Mouse (Mus musculus): ENCODE data around the gene Mtor. TPM values are rescaled to one million over a fixed set of nuclear protein-coding genes. Genes with fewer than 3 reads are reported as not detected.

The Mtor gene
- polyA plus RNA-seq, 2 experiments: 18.0 to 18.5 TPM

DNA sequence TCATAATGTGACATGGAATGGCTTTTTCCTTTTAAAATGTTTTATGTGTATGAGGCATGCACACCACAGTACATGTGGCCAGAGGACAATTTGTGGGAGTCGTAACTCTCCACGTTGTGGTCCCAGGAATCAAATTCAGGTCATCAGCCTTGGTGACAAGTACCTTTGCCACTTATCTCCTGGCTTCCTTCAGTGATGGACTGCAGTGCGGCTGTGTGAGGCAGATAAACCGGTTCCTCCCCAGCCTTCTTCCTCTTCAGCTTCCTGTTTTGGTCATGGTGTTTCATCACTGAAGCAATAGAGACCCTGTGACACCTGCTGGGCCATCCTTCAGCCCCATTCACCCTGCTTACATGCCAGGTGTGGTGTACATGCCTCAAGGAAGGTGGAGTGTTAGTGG lies 134.8 kb downstream of the Mtor start:
- Histone ChIP-seq H3K27me3 (ENCODE audit: control insufficient read depth, insufficient read depth, low read length) (no peaks in the 10 kb centered on the region), H3K9ac (ENCODE audit: low read depth, low read length, severe bottlenecking) (no peak overlapping the region), H3K4me3 (replicated peaks; ENCODE audit: low read length) (no peak overlapping the region), H3K4me2 (replicated peaks; ENCODE audit: low read depth, low read length, severe bottlenecking) (no peak overlapping the region), H3K36me3 (ENCODE audit: control insufficient read depth, insufficient read depth, low read length) (peaks cover 52% of the 10 kb centered on the region), H3K4me1 (ENCODE audit: control insufficient read depth, insufficient read depth, low read length) (no peaks in the 10 kb centered on the region), H3K27ac (replicated peaks; ENCODE audit: low read depth, low read length) (no peak overlapping the region), H3K9me3 (ENCODE audit: control insufficient read depth, low read length) (no peaks in the 10 kb centered on the region)
- no peak for TF ChIP-seq POLR2A (IDR thresholded peaks at IDR 0.05; ENCODE audit: borderline replicate concordance, extremely low read depth, insufficient read depth, insufficient read length)
- WGBS: 70% methylated on average over 4 of the region's 4 CpGs
- DNase-seq (ENCODE audit: low spot score) (no peak), ATAC-seq (ENCODE audit: low FRiP score, low read depth) (no peak)

DNA sequence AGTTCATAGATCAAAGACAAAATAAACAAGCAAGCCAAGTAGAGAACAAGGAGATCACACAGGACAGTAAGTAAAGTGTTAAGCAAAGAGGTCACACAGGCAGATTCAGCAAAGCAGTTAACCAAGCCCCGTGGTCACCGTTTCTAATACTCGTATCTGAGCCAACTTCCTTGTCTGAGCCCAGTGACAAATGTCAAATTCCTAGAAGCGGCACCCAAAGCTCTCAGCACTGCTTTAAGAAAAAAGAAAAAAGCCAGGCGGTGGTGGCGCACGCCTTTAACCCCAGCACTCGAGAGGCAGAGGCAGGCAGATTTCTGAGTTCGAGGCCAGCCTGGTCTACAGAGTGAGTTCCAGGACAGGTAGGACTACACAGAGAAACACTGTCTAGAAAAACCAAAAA lies 138.2 kb downstream of the Mtor start:
- H3K4me3 ChIP-seq (replicated peaks; ENCODE audit: low read length): no peak overlapping the region
- no peaks in the 10 kb centered on the region for H3K27me3 ChIP-seq (ENCODE audit: control insufficient read depth, insufficient read depth, low read length)
- H3K36me3 ChIP-seq (ENCODE audit: control insufficient read depth, insufficient read depth, low read length): peaks cover 18% of the 10 kb centered on the region
- WGBS: 85% methylated on average over 9 of the region's 9 CpGs
- no peak overlapping the region for H3K27ac ChIP-seq (replicated peaks; ENCODE audit: low read depth, low read length)
- ATAC-seq (ENCODE audit: low FRiP score, low read depth) (no peak), DNase-seq (ENCODE audit: low spot score) (no peak)
- no peak for TF ChIP-seq POLR2A (IDR thresholded peaks at IDR 0.05; ENCODE audit: borderline replicate concordance, extremely low read depth, insufficient read depth, insufficient read length)
- H3K4me1 ChIP-seq (ENCODE audit: control insufficient read depth, insufficient read depth, low read length): no peaks in the 10 kb centered on the region
- H3K9me3 ChIP-seq (ENCODE audit: control insufficient read depth, low read length): no peaks in the 10 kb centered on the region
- no peak overlapping the region for H3K9ac ChIP-seq (ENCODE audit: low read depth, low read length, severe bottlenecking)
- H3K4me2 ChIP-seq (replicated peaks; ENCODE audit: low read depth, low read length, severe bottlenecking): no peak overlapping the region

DNA sequence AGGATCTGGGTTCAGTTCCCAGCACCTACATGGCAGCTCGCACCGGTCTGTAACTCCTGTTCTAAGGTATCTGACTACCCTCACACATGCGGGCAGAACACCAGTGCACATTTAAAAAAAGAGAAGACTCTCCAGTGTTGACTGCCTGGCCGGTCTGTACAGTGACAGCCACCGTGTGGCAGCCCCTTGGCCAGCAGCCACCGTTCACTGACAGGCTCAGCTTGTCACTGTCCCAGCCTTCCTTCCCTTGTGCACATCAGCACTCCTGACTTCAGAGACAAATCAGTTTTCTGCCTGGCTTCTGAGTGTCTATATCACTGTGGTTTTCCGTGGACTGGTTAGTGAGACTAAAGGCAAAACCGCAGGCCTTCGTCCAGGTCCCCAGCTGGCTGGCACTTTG lies 140.4 kb downstream of the Mtor start:
- 80% methylated on average over 9 of the region's 9 CpGs for WGBS
- Histone ChIP-seq H3K4me2 (replicated peaks; ENCODE audit: low read depth, low read length, severe bottlenecking) (no peak overlapping the region), H3K9ac (ENCODE audit: low read depth, low read length, severe bottlenecking) (no peak overlapping the region), H3K9me3 (ENCODE audit: control insufficient read depth, low read length) (no peaks in the 10 kb centered on the region), H3K27me3 (ENCODE audit: control insufficient read depth, insufficient read depth, low read length) (no peaks in the 10 kb centered on the region), H3K4me3 (replicated peaks; ENCODE audit: low read length) (no peak overlapping the region), H3K27ac (replicated peaks; ENCODE audit: low read depth, low read length) (no peak overlapping the region), H3K36me3 (ENCODE audit: control insufficient read depth, insufficient read depth, low read length) (peaks cover 7% of the 10 kb centered on the region), H3K4me1 (ENCODE audit: control insufficient read depth, insufficient read depth, low read length) (peaks cover 5% of the 10 kb centered on the region)
- no peak for DNase-seq (ENCODE audit: low spot score)
- TF ChIP-seq POLR2A (IDR thresholded peaks at IDR 0.05; ENCODE audit: borderline replicate concordance, extremely low read depth, insufficient read depth, insufficient read length): no peak
- no peak for ATAC-seq (ENCODE audit: low FRiP score, low read depth)

DNA sequence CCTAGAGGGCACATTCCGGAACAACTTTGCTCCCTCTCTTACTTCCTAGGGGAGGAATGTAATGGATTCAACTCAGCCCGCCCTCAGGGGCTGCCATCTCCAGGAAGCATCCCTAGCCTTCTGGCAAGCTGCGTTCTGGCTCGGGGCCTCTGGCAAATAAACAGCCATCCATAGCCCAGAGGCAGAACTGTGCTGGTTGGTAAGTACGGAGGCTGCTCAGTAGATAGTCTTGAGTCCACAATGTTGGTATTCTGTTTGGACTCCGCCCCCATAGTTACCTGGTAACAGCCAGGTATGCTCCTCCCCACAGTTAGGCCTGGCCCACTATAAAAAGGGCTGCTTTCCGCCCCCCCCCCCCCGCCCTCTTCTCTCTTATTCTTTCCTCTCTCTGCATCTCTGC lies 141.2 kb downstream of the Mtor start:
- H3K4me3 ChIP-seq (replicated peaks; ENCODE audit: low read length): no peak overlapping the region
- H3K9ac ChIP-seq (ENCODE audit: low read depth, low read length, severe bottlenecking): no peak overlapping the region
- no peaks in the 10 kb centered on the region for H3K27me3 ChIP-seq (ENCODE audit: control insufficient read depth, insufficient read depth, low read length)
- no peak for ATAC-seq (ENCODE audit: low FRiP score, low read depth)
- WGBS: 68% methylated on average over 6 of the region's 8 CpGs
- peaks cover 5% of the 10 kb centered on the region for H3K4me1 ChIP-seq (ENCODE audit: control insufficient read depth, insufficient read depth, low read length)
- H3K36me3 ChIP-seq (ENCODE audit: control insufficient read depth, insufficient read depth, low read length): peaks cover 15% of the 10 kb centered on the region
- H3K4me2 ChIP-seq (replicated peaks; ENCODE audit: low read depth, low read length, severe bottlenecking): no peak overlapping the region
- no peaks in the 10 kb centered on the region for H3K9me3 ChIP-seq (ENCODE audit: control insufficient read depth, low read length)
- no peak overlapping the region for H3K27ac ChIP-seq (replicated peaks; ENCODE audit: low read depth, low read length)
- no peak for TF ChIP-seq POLR2A (IDR thresholded peaks at IDR 0.05; ENCODE audit: borderline replicate concordance, extremely low read depth, insufficient read depth, insufficient read length)
- no peak for DNase-seq (ENCODE audit: low spot score)

DNA sequence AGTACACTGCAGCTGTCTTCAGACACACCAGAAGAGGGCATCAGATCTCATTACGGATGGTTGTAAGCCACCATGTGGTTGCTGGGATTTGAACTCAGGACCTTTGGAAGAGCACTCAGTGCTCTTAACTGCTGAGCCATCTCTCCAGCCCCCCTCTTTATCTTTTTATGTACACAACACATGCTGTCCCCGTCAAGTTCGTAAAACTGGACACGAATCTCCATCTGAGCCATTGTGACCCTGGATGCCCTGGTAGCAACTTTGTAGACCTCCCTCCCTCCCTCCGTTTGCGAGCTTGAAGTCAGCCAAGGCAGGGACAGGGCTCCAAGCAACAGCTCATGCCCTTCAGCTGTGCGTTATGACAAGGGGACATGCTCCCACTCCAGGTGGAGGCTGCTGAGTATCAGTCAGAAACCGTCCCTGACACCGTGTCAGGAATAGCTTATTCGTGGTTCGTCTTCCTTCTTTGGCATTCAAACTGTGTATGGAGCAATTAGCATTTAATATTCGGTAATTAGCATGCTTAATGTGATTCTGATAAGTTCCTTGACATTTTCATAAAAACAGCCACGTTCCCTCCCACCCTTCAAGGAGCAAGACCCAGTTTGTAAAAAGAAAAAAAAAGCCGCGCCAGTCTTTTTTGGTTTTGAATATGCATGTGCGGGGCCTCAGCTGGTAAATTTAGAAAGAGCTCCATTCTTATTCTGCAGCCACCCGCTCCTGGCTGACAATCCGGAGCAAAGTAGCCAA lies 142.2 kb downstream of the Mtor start:
- Histone ChIP-seq H3K9ac (ENCODE audit: low read depth, low read length, severe bottlenecking) (peak overlapping the region; percentile 83), H3K4me1 (ENCODE audit: control insufficient read depth, insufficient read depth, low read length) (peaks cover 5% of the 10 kb centered on the region), H3K4me3 (replicated peaks; ENCODE audit: low read length) (peak overlapping the region; percentile 88), H3K36me3 (ENCODE audit: control insufficient read depth, insufficient read depth, low read length) (peaks cover 24% of the 10 kb centered on the region), H3K27ac (replicated peaks; ENCODE audit: low read depth, low read length) (peak overlapping the region; percentile 63), H3K4me2 (replicated peaks; ENCODE audit: low read depth, low read length, severe bottlenecking) (peak overlapping the region; percentile 87), H3K9me3 (ENCODE audit: control insufficient read depth, low read length) (no peaks in the 10 kb centered on the region), H3K27me3 (ENCODE audit: control insufficient read depth, insufficient read depth, low read length) (no peaks in the 10 kb centered on the region)
- WGBS: 6% methylated on average over 18 of the region's 18 CpGs
- no peak for DNase-seq (ENCODE audit: low spot score)
- TF ChIP-seq POLR2A (IDR thresholded peaks at IDR 0.05; ENCODE audit: borderline replicate concordance, extremely low read depth, insufficient read depth, insufficient read length): no peak
- ATAC-seq (ENCODE audit: low FRiP score, low read depth): peak; percentile 17; the same call in 1 of the 2 replicates

All from limb, embryonic 14.5 days (tissue).